Mouse (Mus musculus): Measurements from ENCODE around the gene Kntc1. TPM values are rescaled to one million over a fixed set of nuclear protein-coding genes. Genes with fewer than 3 reads are reported as not detected.

The Kntc1 gene
- polyA plus RNA-seq, 1 experiment from 2014 or later, result 34.4 TPM

DNA sequence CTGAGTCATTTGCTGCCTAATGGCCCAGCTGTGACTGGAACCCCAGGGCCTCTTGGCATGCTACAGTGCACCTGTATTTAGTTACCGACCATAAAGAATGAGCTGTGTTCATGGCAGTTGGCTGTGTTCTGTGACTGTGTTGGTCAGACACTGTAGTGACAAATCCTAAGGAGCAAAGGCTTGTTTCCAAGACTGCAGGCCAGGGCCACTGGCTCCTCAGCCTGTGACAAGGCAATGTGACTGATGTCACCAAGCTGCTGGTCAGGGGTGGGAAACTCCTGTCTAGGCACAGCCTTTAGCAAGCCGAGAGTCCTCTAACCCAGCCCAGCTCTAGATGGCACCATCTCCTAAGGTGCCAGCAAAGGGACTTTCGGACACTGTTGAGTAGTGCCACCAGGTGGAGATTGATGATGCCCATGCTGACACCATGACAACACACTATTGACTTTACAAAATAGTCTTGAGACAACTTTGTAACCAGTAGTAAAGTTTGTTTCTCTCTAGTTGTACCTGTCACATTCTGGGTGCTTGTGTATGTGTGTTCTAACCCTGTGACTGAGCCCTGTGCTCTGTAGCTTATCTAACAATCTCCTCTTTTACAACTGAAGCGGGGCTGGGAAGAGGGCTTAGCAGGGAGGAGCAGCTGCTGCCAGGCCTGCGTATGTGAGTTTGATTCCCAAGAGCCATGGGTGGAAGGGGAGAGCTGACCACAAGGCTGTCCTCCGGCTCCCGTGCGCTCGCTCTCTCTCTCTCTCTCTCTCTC lies 71.2 kb downstream of the Kntc1 start:
- 77% methylated on average over 9 of the region's 9 CpGs for WGBS

DNA sequence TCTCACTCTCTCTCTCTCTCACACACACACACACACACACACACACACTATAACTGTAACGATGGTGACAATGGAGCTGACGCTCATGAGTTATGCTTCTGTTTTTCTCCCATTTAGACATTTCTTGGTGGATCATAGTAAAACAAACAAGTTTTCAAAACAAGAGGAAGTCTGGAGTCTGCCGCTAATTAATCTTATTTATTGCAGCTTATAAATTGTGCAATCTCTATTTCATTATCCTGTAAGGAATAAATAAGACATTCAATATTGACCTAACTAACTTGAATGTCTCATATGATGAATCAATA lies 71.7 kb downstream of the Kntc1 start:
- peaks cover 51% of the 10 kb centered on the region for H3K36me3 ChIP-seq
- no peak for ATAC-seq (ENCODE audit: low FRiP score, low read depth)

More for the DNA sequence above, 71.2 kb downstream of the Kntc1 start:
- H3K9ac ChIP-seq, result no peak overlapping the region
- H3K36me3 ChIP-seq, result peaks cover 55% of the 10 kb centered on the region
- H3K4me2 ChIP-seq (replicated peaks), result no peak overlapping the region
- H3K27me3 ChIP-seq, result no peaks in the 10 kb centered on the region
- H3K4me1 ChIP-seq, result no peaks in the 10 kb centered on the region
- no peak overlapping the region for H3K4me3 ChIP-seq
- H3K27ac ChIP-seq, result no peak overlapping the region
- ATAC-seq (ENCODE audit: low FRiP score, low read depth), result no peak
- H3K9me3 ChIP-seq, result no peaks in the 10 kb centered on the region

DNA sequence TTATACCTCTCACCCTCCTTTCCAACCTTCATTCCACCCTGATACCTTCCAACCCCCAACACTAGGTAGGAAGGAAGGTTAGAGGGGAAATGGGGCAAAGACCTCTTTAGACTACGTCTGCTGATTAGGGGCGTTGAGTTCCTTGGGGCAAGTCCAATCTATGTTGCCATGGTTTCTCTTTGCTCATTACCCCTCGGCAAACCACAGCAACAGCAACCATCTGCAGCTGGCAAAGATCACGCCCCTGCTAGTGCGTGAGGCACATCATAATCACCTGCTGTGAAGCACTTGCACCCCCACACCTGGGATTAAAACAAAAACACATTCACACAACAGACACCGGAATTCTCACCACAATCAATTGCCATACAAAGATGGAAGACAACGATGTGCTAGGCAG lies 73.2 kb downstream of the Kntc1 start:
- Histone ChIP-seq H3K4me3 (no peak overlapping the region), H3K4me1 (peaks cover 3% of the 10 kb centered on the region), H3K27ac (no peak overlapping the region), H3K27me3 (no peaks in the 10 kb centered on the region), H3K4me2 (replicated peaks) (no peak overlapping the region), H3K36me3 (peaks cover 37% of the 10 kb centered on the region), H3K9me3 (no peaks in the 10 kb centered on the region), H3K9ac (no peak overlapping the region)
- ATAC-seq (ENCODE audit: low FRiP score, low read depth), result no peak
- WGBS, result 39% methylated on average over 7 of the region's 7 CpGs

More for the DNA sequence above, 71.7 kb downstream of the Kntc1 start:
- H3K4me3 ChIP-seq, result no peak overlapping the region
- no peak overlapping the region for H3K9ac ChIP-seq
- H3K9me3 ChIP-seq, result no peaks in the 10 kb centered on the region
- H3K4me1 ChIP-seq, result no peaks in the 10 kb centered on the region
- 84% methylated on average over 3 of the region's 3 CpGs for WGBS
- no peak overlapping the region for H3K27ac ChIP-seq
- H3K4me2 ChIP-seq (replicated peaks), result no peak overlapping the region
- no peaks in the 10 kb centered on the region for H3K27me3 ChIP-seq

DNA sequence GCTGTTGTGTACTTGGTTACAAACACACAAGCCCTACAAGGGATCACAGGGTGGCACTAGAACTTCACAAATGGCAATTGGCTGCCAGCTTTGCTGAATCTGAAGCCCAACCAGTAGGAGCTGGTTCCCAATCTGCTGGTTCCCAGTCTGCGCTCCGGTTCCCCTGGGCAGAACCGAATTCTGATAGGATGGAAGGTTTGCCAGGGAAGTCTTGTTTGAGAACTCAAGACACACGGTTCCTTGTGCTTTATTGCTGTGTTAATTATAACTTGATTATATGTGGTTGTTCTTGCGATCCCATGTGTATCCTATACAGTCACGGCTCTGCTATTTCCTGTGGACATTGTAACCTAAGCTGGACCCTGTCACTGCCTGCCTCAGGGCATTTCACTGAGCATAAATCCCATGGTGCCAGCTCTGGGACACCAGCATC lies 78.2 kb downstream of the Kntc1 start:
- ATAC-seq (ENCODE audit: low FRiP score, low read depth), result no peak
- WGBS, result 43% methylated on average over 6 of the region's 6 CpGs
- H3K27ac ChIP-seq, result no peak overlapping the region

DNA sequence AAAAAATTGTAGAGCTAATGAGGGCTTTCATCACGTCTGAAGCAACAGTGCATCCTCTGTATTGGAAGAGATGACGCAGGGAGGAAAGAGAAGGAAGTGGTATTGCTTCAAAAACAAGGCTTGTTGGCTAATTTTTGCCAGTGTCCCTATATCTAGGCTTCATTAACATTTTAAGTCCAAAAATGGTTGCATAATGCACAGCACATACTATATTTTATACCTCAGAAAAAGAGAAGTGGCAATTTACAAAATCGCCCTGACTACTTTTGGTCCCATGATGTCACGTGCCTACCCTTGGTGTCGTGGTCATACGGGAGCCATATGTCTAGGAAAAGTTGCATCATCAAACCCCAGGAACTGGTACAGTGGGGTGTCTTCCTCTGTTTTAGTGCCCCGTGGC lies 82.8 kb downstream of the Kntc1 start:
- Histone ChIP-seq H3K4me1 (peaks cover 6% of the 10 kb centered on the region), H3K36me3 (no peaks in the 10 kb centered on the region), H3K27ac (no peak overlapping the region), H3K27me3 (no peaks in the 10 kb centered on the region), H3K4me3 (no peak overlapping the region), H3K9me3 (no peaks in the 10 kb centered on the region), H3K9ac (no peak overlapping the region), H3K4me2 (replicated peaks) (no peak overlapping the region)
- ATAC-seq (ENCODE audit: low FRiP score, low read depth), result no peak
- 87% methylated on average over 7 of the region's 7 CpGs for WGBS

More for the DNA sequence above, 78.2 kb downstream of the Kntc1 start:
- Histone ChIP-seq H3K27me3 (no peaks in the 10 kb centered on the region), H3K4me3 (no peak overlapping the region), H3K4me1 (peaks cover 6% of the 10 kb centered on the region), H3K36me3 (peaks cover 4% of the 10 kb centered on the region; the same call in 1 of the 2 replicates), H3K9ac (no peak overlapping the region), H3K9me3 (no peaks in the 10 kb centered on the region), H3K4me2 (replicated peaks) (no peak overlapping the region)

DNA sequence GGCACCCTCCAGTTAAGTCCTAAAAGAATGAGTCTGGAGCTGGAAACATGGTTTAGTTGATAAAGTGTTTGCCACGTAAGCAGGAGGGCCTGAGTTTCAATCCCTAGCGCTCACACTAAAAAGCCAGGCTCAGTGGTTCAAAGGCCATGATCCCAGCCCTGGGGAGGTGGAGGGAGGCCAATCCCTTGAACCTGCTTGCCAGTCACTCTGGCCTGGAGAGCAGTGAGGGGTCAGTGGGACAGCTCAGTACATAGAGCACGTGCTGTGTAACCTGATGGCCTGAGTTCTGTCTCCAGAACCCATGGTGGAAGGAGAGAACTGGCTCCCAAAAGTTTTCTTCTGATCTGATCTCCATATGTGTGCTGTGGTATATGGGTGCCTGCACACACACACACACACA lies 85.3 kb downstream of the Kntc1 start:
- ATAC-seq (ENCODE audit: low FRiP score, low read depth), result no peak
- H3K27me3 ChIP-seq, result no peaks in the 10 kb centered on the region
- H3K9me3 ChIP-seq, result no peaks in the 10 kb centered on the region
- H3K36me3 ChIP-seq, result no peaks in the 10 kb centered on the region
- H3K4me1 ChIP-seq, result no peaks in the 10 kb centered on the region
- no peak overlapping the region for H3K9ac ChIP-seq
- H3K27ac ChIP-seq, result no peak overlapping the region
- WGBS, result 77% methylated on average over 3 of the region's 3 CpGs
- H3K4me2 ChIP-seq (replicated peaks), result no peak overlapping the region
- no peak overlapping the region for H3K4me3 ChIP-seq

DNA sequence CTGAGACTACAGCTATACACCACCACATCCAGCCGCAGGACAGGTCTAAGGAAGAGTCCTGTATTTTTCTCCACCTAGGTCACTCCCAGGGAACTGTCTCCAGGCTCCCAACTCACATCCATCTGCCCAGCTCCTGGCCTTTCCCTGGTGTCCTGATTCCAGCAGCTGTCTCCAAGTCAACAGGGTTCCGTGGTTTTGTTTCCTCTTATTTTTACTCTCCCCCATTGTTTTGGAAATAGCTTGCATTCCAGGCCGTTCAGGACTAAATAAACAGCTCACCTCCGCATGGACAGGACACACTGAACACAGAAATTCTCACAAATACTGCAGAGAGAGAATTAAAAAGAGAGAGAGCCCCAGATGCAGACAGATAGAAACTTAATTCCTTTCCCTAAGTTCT lies 87.9 kb downstream of the Kntc1 start:
- no peak overlapping the region for H3K4me2 ChIP-seq (replicated peaks)
- H3K27ac ChIP-seq, result no peak overlapping the region
- no peak for ATAC-seq (ENCODE audit: low FRiP score, low read depth)
- H3K4me1 ChIP-seq, result no peaks in the 10 kb centered on the region
- WGBS, result 58% methylated on average over 4 of the region's 4 CpGs
- H3K9ac ChIP-seq, result no peak overlapping the region
- H3K4me3 ChIP-seq, result no peak overlapping the region
- H3K36me3 ChIP-seq, result no peaks in the 10 kb centered on the region
- no peaks in the 10 kb centered on the region for H3K9me3 ChIP-seq
- H3K27me3 ChIP-seq, result no peaks in the 10 kb centered on the region

DNA sequence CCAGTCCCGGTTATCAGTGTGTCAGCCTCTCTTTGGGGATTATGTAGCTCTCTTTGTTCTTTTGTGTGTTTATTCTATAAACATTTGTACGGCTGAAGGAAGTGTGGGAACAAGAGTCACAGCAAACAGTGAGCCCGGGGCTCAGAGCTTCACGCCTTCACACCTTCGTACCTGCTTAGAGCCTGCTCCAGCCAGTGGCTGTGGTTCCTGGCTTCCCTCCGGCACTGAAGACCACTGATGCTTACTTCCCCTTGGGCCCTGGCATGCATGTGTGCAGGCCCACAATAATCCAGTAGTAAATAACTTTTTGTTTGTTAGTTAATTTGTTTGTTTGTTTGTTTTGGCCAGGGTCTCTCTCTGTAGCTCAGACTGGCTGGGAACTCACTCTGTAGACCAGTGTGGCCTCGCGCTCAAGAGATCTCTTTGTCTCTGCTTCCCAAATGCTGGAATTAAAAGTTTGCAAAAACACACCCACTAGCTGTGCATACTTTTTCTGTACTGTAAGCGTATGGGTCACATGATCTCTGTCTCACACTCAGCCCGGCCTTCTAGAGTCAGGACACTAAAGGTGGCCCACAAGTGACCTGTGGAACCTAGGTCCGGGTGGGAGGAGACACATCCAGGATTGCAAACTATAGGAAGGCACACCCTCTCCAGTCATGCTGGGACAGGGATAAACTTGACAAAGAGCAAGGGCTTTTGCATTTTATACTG lies 92.9 kb downstream of the Kntc1 start:
- 62% methylated on average over 11 of the region's 11 CpGs for whole genome bisulfite sequencing
- 0 out of 2 replicates have a peak, but pooled peaks cover 3% of the 10 kb centered on the region for H3K4me1 ChIP-seq
- no peak overlapping the region for H3K9ac ChIP-seq
- no peak overlapping the region for H3K4me3 ChIP-seq
- no peak for ATAC-seq (ENCODE audit: low FRiP score, low read depth)
- no peak overlapping the region for H3K4me2 ChIP-seq (replicated peaks)
- no peaks in the 10 kb centered on the region for H3K27me3 ChIP-seq
- no peaks in the 10 kb centered on the region for H3K9me3 ChIP-seq
- no peaks in the 10 kb centered on the region for H3K36me3 ChIP-seq
- no peak overlapping the region for H3K27ac ChIP-seq

DNA sequence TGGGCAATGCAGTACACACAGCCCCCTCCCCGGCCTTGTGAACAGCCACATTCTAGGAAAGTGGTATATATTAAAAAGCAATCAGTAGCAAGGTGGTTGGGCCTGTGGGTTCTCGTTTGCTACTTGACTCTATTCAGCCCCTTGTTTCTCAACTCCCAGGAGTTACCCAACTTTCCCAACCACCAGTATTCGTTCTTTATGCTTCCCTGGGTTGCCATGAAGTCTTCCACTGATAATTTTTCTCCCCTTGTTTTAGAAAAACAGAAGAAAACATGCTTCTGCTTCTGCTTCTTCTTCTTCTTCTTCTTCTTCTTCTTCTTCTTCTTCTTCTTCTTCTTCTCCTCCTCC lies 93.4 kb downstream of the Kntc1 start:
- no peak for ATAC-seq (ENCODE audit: low FRiP score, low read depth)
- WGBS, result 53% methylated on average over 3 of the region's 3 CpGs

DNA sequence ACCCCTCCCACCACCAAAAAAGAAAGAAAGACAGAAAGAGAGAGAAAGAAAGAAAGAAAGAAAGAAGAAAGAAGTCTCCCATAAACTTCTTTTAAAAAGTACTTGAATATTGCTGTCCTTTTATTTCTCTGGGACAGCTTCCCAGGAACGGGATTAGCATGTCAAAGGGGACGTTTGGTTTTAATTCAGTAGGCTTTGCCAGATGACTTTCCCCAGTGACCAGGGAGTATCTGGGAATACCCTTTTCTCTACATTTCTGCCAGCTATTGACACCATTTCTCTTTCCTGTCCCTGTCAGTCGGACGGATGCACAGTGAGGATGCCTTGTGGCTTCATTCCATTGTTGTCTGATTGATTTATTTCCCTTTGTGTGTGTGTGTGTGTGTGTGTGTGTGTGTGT lies 94.3 kb downstream of the Kntc1 start:
- Histone ChIP-seq H3K27me3 (no peaks in the 10 kb centered on the region), H3K4me3 (no peak overlapping the region), H3K9ac (no peak overlapping the region), H3K4me2 (replicated peaks) (no peak overlapping the region), H3K27ac (no peak overlapping the region), H3K4me1 (0 out of 2 replicates have a peak, but pooled peaks cover 3% of the 10 kb centered on the region), H3K9me3 (no peaks in the 10 kb centered on the region), H3K36me3 (no peaks in the 10 kb centered on the region)
- 50% methylated on average over 4 of the region's 4 CpGs for WGBS
- ATAC-seq (ENCODE audit: low FRiP score, low read depth), result no peak

More for the DNA sequence above, 93.4 kb downstream of the Kntc1 start:
- Histone ChIP-seq H3K4me1 (0 out of 2 replicates have a peak, but pooled peaks cover 3% of the 10 kb centered on the region), H3K4me2 (replicated peaks) (no peak overlapping the region), H3K9ac (no peak overlapping the region), H3K4me3 (no peak overlapping the region), H3K9me3 (no peaks in the 10 kb centered on the region), H3K36me3 (no peaks in the 10 kb centered on the region), H3K27ac (no peak overlapping the region), H3K27me3 (no peaks in the 10 kb centered on the region)

DNA sequence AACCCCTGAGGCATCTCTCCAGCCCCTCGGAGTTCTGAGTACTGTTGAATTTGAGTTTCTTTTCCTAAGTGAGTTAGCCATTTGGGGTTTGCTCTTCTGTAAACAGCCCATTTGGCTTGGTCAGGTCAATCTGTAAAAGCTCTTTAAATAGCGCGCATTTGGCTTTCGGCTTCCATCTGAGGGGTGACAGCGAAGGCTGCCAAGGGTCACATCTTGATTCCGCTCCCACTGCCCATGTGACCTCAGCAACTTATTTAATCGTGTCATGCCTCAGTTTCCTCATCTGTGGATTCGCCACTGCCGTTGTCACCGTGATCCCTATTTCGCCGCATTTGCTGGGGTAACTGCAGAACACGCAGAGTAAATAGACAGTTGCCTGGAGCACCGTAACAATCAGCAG lies 94.8 kb downstream of the Kntc1 start:
- H3K27me3 ChIP-seq, result no peaks in the 10 kb centered on the region
- no peak overlapping the region for H3K4me2 ChIP-seq (replicated peaks)
- H3K4me3 ChIP-seq, result no peak overlapping the region
- H3K27ac ChIP-seq, result no peak overlapping the region
- H3K36me3 ChIP-seq, result no peaks in the 10 kb centered on the region
- no peak for ATAC-seq (ENCODE audit: low FRiP score, low read depth)
- 92% methylated on average over 14 of the region's 14 CpGs for WGBS
- 0 out of 2 replicates have a peak, but pooled peaks cover 3% of the 10 kb centered on the region for H3K4me1 ChIP-seq
- H3K9me3 ChIP-seq, result no peaks in the 10 kb centered on the region
- H3K9ac ChIP-seq, result no peak overlapping the region

DNA sequence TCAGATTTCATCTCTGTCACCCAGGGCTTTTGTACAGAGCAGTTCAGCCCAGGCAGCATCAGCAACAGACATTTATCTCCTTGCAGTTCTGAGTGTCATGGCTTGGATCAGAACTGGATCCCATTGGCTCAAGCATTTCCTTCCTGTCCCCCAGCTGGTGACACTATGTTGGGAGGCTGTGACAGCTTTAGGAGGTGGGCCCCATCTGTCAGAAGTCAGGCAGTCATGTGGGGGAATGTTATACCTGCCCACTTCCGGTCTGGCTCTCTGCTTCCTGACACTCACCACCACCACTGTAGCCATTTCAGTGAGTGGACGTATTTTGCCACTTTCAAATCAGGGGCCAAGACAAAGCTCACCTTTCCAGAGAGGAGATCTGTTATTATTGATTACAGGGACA lies 101.9 kb downstream of the Kntc1 start:
- no peak for ATAC-seq (ENCODE audit: low FRiP score, low read depth)
- no peaks in the 10 kb centered on the region for H3K36me3 ChIP-seq
- H3K9ac ChIP-seq, result no peak overlapping the region
- no peak overlapping the region for H3K4me3 ChIP-seq
- no peak overlapping the region for H3K4me2 ChIP-seq (replicated peaks)
- WGBS, result 24% methylated on average over 2 of the region's 2 CpGs
- no peak overlapping the region for H3K27ac ChIP-seq
- no peaks in the 10 kb centered on the region for H3K27me3 ChIP-seq
- H3K4me1 ChIP-seq, result no peaks in the 10 kb centered on the region
- H3K9me3 ChIP-seq, result no peaks in the 10 kb centered on the region
